Mouse (Mus musculus) heart, embryonic 14.5 days (tissue): ENCODE results near the gene Dapk1. TPM values are rescaled to one million over a fixed set of nuclear protein-coding genes. Genes with fewer than 3 reads are reported as not detected.

Source experiments
- ATAC-seq: fragments of 200-750 bp; cut with Nextera tagmentation; 2 replicates; pipeline ENCODE4 v1.8.0; 2017; ENCODE audit warnings: low read depth, moderate TSS enrichment; ENCODE audit not compliant: insufficient number of reproducible peaks, insufficient read depth, low FRiP score
- H3K27ac ChIP-seq, 2 experiments: fragments of 200-500 bp in 1 of 2; fragments of 300-500 bp in 1 of 2; sonication (generic) in 1 of 2; replicated peaks in 1 of 2; 2 replicates each; pipeline ENCODE4 v1.5.1; 2012 to 2014; ENCODE audit warnings: low read depth in 2 of 2, low read length in 2 of 2, control low read depth in 1 of 2, mild to moderate bottlenecking in 1 of 2, mixed read lengths in 1 of 2; ENCODE audit not compliant: control insufficient read depth in 1 of 2, insufficient read depth in 1 of 2
- H3K27me3 ChIP-seq: fragments of 300-500 bp; sonication (generic); 2 replicates; pipeline ENCODE4 v1.6.1; 2014; ENCODE audit warnings: mild to moderate bottlenecking, low read length, control low read depth; ENCODE audit not compliant: control insufficient read depth, insufficient read depth
- H3K36me3 ChIP-seq: fragments of 300-500 bp; sonication (generic); 2 replicates; pipeline ENCODE4 v1.6.1; 2014; ENCODE audit warnings: mild to moderate bottlenecking, control low read depth, low read length, mixed read lengths; ENCODE audit not compliant: control insufficient read depth, insufficient read depth
- H3K4me1 ChIP-seq, 2 experiments: fragments of 200-500 bp in 1 of 2; fragments of 300-500 bp in 1 of 2; sonication (generic) in 1 of 2; 2 replicates each; pipeline ENCODE4 v1.6.1; 2012 to 2014; ENCODE audit warnings: low read length in 2 of 2, control low read depth in 1 of 2, mixed read lengths in 1 of 2; ENCODE audit not compliant: control insufficient read depth in 2 of 2, insufficient read depth in 2 of 2
- H3K4me2 ChIP-seq: fragments of 300-500 bp; sonication (generic); 2 replicates; pipeline ENCODE4 v1.6.1; 2014; ENCODE audit warnings: mild to moderate bottlenecking, low read length
- H3K4me3 ChIP-seq, 2 experiments: fragments of 200-500 bp in 1 of 2; fragments of 300-500 bp in 1 of 2; sonication (generic) in 1 of 2; 2 replicates each; pipeline ENCODE4 v1.5.1; 2012 to 2014; ENCODE audit warnings: low read length in 2 of 2, mild to moderate bottlenecking in 2 of 2, control low read depth in 1 of 2, low read depth in 1 of 2, moderate library complexity in 1 of 2; ENCODE audit not compliant: control insufficient read depth in 1 of 2, insufficient read depth in 1 of 2
- H3K9ac ChIP-seq: fragments of 300-500 bp; sonication (generic); 2 replicates; pipeline ENCODE4 v1.6.1; 2014; ENCODE audit warnings: mild to moderate bottlenecking, low read length
- H3K9me3 ChIP-seq: fragments of 300-500 bp; sonication (generic); 2 replicates; pipeline ENCODE4 v1.6.1; 2016; ENCODE audit warnings: low read length, control low read depth; ENCODE audit not compliant: control insufficient read depth
- WGBS: fragments of 180-500 bp; shearing (Covaris S2); extraction: QIAGEN DNeasy Blood & Tissue Kit; methylation state at CpG from one replicate; pipeline ENCODE4 v1.1.7; 2014; 5-methylcytosine and 5-hydroxymethylcytosine counted together
- polyA plus RNA-seq: library from polyadenylated mRNA; unstranded; fragments of >200 nt; fragmentation: Nextera tagmentation; extraction: Ambion mirVana; gene quantifications from 2 replicates; pipeline ENCODE4 v1.2.1, GENCODE M21; 2014

Gene Dapk1
- polyA plus RNA-seq, 1 experiment from 2014 or later, result 8.2 TPM

DNA sequence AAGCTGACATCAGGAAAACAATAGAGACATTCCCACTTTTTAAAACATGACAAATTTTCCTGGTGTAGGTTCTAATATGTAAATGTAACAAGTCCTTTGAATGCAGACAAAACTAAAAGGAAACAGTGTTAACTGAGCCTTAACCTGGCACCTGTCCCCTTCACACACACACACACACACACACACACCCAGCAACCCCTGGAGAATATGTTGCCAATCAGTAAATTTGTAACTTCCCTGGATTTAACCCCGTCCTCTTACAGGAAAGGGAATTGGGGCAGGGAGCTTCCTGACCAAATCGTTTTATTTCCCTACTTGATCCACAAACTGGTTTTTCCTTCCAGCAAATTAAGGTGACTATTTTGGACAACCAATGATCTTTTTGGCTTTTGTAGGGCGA is 28.2 kb upstream of the Dapk1 start:
- Histone ChIP-seq H3K36me3 (no peaks in the 10 kb centered on the region), H3K27ac (no peak overlapping the region), H3K9me3 (no peaks in the 10 kb centered on the region), H3K4me3 (no peak overlapping the region), H3K9ac (no peak overlapping the region), H3K4me1 (no peaks in the 10 kb centered on the region), H3K27me3 (no peaks in the 10 kb centered on the region), H3K4me2 (no peak overlapping the region)
- WGBS, result 74% methylated on average over 3 of the region's 3 CpGs
- ATAC-seq, result no peak

DNA sequence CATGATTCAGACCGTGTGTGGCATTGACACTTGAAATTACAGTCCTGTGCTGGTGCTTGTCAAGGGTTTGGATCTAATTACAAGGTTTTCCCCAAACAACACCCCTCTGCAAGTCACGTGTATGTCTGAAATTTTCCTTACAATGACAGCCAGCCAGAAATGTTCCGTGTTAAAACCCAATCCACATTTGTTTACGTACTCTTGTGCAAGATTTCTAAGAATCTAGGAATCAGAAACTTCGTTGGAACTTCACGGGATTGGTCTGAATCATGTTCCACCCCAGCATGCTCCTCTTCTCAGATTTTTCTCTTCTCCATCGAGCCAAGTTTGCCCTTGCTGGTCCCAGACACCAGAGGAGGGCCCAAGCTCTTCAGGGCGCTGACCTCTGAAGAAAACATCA is 27.8 kb upstream of the Dapk1 start:
- Histone ChIP-seq H3K4me2 (no peak overlapping the region), H3K36me3 (no peaks in the 10 kb centered on the region), H3K27ac (no peak overlapping the region), H3K9me3 (no peaks in the 10 kb centered on the region), H3K9ac (no peak overlapping the region), H3K4me3 (no peak overlapping the region), H3K4me1 (no peaks in the 10 kb centered on the region), H3K27me3 (no peaks in the 10 kb centered on the region)
- no peak for ATAC-seq
- 77% methylated on average over 8 of the region's 8 CpGs for WGBS

DNA sequence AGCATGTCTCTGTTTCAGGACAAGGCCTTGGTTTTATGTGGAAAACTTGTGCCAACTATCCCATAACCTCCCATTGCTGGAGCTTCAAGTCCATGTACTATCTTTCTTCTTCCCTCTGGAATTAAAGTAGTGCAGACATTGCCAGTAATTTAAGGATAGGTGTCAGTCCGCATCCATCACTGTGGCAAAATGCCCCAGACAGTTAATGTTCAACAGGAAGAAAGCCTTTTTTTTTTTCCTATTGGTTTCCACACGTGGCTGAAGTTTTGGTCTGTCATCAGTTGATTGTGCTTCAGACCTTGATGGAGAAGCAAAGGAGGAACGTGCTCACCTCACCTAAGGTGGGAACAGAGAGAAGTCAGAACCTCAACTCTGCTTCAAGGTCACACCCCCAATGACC is 23.2 kb upstream of the Dapk1 start:
- Histone ChIP-seq H3K27me3 (no peaks in the 10 kb centered on the region), H3K9me3 (no peaks in the 10 kb centered on the region), H3K27ac (no peak overlapping the region), H3K4me2 (no peak overlapping the region), H3K4me1 (no peaks in the 10 kb centered on the region), H3K4me3 (no peak overlapping the region), H3K36me3 (no peaks in the 10 kb centered on the region), H3K9ac (no peak overlapping the region)
- ATAC-seq, result no peak
- 64% methylated on average over 3 of the region's 3 CpGs for WGBS

DNA sequence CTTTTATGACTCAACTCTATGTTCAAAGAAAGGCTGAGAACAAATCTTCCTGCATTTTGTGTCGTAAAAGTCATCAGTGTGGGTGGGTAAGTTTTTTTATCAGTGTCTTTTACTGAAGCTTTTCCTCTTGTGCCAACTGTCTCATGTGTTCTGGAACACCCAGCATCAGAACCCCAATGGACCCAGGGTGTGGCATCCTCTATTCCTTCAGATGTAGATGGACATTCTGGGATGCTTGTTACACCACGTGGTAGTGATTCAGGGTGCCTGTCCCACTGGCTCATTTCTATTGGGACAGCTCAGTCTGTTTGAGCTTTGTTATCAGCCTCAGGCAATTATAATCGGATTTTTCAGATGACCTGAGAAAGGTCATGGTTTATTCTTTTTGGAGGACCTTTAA is 6.9 kb upstream of the Dapk1 start:
- 76% methylated on average over 3 of the region's 3 CpGs for WGBS
- Histone ChIP-seq H3K36me3 (no peaks in the 10 kb centered on the region), H3K9me3 (no peaks in the 10 kb centered on the region), H3K4me2 (no peak overlapping the region), H3K4me3 (no peak overlapping the region), H3K27me3 (no peaks in the 10 kb centered on the region), H3K27ac (no peak overlapping the region), H3K4me1 (no peaks in the 10 kb centered on the region), H3K9ac (no peak overlapping the region)
- no peak for ATAC-seq

DNA sequence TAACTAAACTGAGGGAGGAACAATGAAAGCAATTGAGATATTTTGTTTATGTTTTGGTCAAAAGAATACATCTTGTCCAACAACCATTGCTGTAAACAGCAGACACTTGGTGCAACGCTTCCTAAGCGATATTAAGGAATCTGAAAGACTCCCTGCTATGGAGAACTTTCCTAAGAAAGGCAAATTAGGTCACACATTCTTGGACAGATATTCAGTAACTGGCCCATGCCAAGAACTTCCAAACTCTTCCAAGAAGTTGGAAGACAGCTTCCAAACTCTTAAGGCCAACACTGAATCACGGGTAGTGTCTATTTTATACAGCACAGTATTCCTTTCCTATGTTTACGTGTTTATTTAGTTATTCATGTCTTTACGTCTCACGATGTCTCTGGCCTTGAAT is 6.2 kb upstream of the Dapk1 start:
- WGBS, result 89% methylated on average over 6 of the region's 6 CpGs
- Histone ChIP-seq H3K36me3 (no peaks in the 10 kb centered on the region), H3K4me2 (no peak overlapping the region), H3K27me3 (no peaks in the 10 kb centered on the region), H3K4me1 (no peaks in the 10 kb centered on the region), H3K9ac (no peak overlapping the region), H3K9me3 (no peaks in the 10 kb centered on the region), H3K27ac (no peak overlapping the region), H3K4me3 (no peak overlapping the region)
- ATAC-seq, result no peak

DNA sequence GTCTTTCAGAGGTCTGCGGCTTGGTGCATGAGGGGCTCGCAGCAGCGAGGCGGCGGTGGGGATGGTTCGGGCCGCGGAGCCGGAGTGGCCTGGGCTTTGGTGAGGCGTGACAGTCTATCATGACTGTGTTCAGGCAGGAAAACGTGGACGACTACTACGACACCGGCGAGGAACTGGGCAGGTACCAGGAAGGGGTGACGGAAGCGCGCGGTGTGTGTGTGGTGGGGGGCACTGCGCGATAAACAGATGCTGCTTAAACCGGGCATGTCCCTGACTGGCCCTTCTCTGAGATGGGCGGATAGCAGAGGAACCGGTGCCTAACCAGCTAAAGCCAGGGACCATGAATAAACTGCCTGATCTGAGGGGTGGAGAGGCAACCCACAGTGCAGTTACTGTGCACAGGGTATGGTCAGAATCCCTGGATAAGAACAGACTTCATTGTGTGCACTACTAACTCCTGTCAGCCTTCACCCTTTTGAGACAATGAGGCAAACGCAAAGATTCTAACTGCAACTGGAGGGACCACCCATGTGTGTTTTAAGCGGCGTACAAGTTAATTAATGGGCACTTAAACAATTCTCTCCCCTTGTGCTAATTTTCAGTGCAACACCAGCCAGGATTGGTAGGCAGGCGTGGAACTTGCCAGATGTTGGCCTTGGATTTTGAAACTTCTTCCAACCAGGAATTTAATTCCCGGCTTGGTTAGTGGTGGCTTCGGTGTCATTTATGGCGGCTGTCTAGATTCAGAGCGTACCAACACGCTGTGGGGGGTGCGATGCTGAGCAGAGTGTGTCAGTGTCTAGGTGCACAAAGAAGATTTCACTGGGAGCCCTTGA is 887 bp downstream of the Dapk1 start:
- peak overlapping the region; percentile 30 to 66; a peak in 3 of 4 replicates for H3K27ac ChIP-seq
- peak overlapping the region; percentile 83 to 90 for H3K4me3 ChIP-seq
- no peaks in the 10 kb centered on the region for H3K27me3 ChIP-seq
- H3K9ac ChIP-seq, result peak overlapping the region; percentile 83
- ATAC-seq, result peak; percentile 28; the same call in 1 of the 2 replicates
- peak overlapping the region; percentile 99 for H3K4me2 ChIP-seq
- H3K9me3 ChIP-seq, result no peaks in the 10 kb centered on the region
- WGBS, result 16% methylated on average over 34 of the region's 34 CpGs
- H3K4me1 ChIP-seq, result no peaks in the 10 kb centered on the region
- no peaks in the 10 kb centered on the region for H3K36me3 ChIP-seq

DNA sequence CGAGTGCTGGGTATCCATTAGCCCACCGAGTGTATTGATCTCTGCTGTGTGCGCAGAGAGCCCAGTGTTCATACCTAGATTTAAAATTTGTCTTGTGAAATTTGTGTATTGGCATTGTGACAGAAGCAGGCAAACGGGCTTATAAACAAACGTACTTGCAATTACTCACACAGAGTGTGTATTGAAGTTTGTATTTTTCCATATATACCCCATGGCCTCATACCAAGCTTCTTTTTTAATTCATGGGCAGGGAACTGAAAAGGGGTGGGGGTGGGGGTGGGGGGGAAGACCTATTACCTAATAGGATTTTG is 1.5 kb downstream of the Dapk1 start:
- WGBS, result 74% methylated on average over 5 of the region's 5 CpGs
- no peak overlapping the region for H3K27ac ChIP-seq

DNA sequence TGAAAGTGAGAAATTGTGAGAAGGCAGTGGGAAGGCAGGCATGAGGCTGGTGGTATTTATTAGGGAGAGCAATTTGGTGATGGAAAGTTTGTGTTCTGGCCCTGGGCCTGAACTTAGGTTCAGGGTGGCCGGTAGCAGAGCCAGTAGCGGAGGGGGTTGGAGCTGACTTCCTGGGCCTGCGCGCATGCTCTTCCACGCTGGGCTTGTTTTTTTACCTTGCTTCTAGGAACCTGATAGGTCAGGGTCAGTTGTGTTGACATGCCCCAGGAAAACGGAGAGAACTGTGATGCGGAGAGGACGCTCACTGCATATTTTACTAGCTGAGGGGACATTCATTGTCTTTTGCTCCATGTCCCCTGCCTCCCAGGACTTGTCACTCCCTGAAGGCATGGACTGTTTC is 5.7 kb downstream of the Dapk1 start:
- H3K27ac ChIP-seq, result no peak overlapping the region

More for the DNA sequence above, 1.5 kb downstream of the Dapk1 start:
- Histone ChIP-seq H3K27me3 (no peaks in the 10 kb centered on the region), H3K9me3 (no peaks in the 10 kb centered on the region), H3K4me2 (peak overlapping the region; percentile 99), H3K4me3 (peak overlapping the region in 1 of 2 experiments; percentile 83; a peak in 2 of 4 replicates), H3K36me3 (no peaks in the 10 kb centered on the region), H3K4me1 (no peaks in the 10 kb centered on the region), H3K9ac (no peak overlapping the region)
- no peak for ATAC-seq

More for the DNA sequence above, 5.7 kb downstream of the Dapk1 start:
- Histone ChIP-seq H3K9me3 (no peaks in the 10 kb centered on the region), H3K9ac (no peak overlapping the region), H3K27me3 (no peaks in the 10 kb centered on the region), H3K4me2 (no peak overlapping the region), H3K36me3 (no peaks in the 10 kb centered on the region), H3K4me1 (peaks cover 3 to 4% of the 10 kb centered on the region in 2 experiments; a peak in 3 of 4 replicates), H3K4me3 (no peak overlapping the region)
- ATAC-seq, result no peak
- WGBS, result 89% methylated on average over 8 of the region's 8 CpGs
